Mouse (Mus musculus): ENCODE measurements around the gene Des. TPM values are rescaled to one million over a fixed set of nuclear protein-coding genes. Genes with fewer than 3 reads are reported as not detected.

Gene Des
- polyA plus RNA-seq, 1 experiment from 2014 or later = 43.7 TPM

DNA sequence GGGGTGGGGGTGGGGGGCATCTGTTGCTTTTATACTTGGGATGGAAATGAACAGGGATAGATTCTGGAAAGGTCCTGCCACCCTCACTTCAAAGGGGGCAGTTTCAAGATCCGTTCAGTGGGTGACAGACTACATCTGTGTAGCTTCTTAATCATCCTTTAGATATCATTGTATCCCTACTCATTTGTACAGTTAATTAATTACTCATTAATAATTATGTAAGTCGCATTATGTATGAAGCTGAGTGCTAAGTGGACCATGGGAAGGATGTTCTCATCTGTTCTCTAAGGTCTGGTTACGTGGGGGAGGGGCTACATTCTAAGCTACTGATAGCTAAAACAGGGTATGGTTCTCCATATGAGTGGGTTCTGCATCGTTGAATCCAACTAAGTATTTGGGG, 41.4 kb upstream of the Des start:
- ATAC-seq (ENCODE audit: insufficient number of reproducible peaks, insufficient read depth, low FRiP score, low read depth) = no peak
- Histone ChIP-seq H3K4me1 (ENCODE audit: control insufficient read depth, insufficient read depth, low read length) (peaks cover 7% of the 10 kb centered on the region), H3K9ac (replicated peaks; ENCODE audit: low read depth, low read length) (no peak overlapping the region), H3K4me2 (replicated peaks; ENCODE audit: low read depth, low read length) (no peak overlapping the region), H3K27me3 (ENCODE audit: control insufficient read depth, insufficient read depth, low read length) (no peaks in the 10 kb centered on the region), H3K4me3 (ENCODE audit: low read depth, low read length) (no peak overlapping the region), H3K9me3 (ENCODE audit: control insufficient read depth, low read depth, low read length) (no peaks in the 10 kb centered on the region), H3K27ac (ENCODE audit: low read length) (no peak overlapping the region), H3K36me3 (ENCODE audit: control insufficient read depth, insufficient read depth, low read length) (peaks cover 14% of the 10 kb centered on the region)
- WGBS = 81% methylated on average over 4 of the region's 4 CpGs

DNA sequence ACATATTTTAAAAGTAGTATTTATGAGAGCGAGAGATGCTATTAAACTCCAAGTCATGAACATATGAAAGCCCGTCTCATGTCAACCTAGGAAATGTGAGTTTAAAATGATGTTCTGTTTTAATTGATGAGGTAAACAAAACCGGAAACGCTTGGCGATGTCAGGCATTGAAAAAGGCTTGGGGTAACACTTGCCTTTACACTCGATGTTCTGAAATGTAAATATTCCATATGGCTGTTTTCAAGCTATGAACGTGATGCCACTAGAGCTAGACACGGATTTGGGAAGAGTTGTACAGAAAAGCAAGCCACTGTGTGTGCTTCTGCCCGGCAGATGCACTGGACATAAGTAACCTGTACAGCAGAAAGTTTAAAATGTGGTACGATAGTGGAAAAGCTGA, 41.0 kb upstream of the Des start:
- Histone ChIP-seq H3K36me3 (ENCODE audit: control insufficient read depth, insufficient read depth, low read length) (peaks cover 10% of the 10 kb centered on the region), H3K4me2 (replicated peaks; ENCODE audit: low read depth, low read length) (no peak overlapping the region), H3K9me3 (ENCODE audit: control insufficient read depth, low read depth, low read length) (no peaks in the 10 kb centered on the region), H3K4me3 (ENCODE audit: low read depth, low read length) (no peak overlapping the region), H3K4me1 (ENCODE audit: control insufficient read depth, insufficient read depth, low read length) (peaks cover 7% of the 10 kb centered on the region), H3K27ac (ENCODE audit: low read length) (no peak overlapping the region), H3K27me3 (ENCODE audit: control insufficient read depth, insufficient read depth, low read length) (no peaks in the 10 kb centered on the region), H3K9ac (replicated peaks; ENCODE audit: low read depth, low read length) (no peak overlapping the region)
- WGBS = 73% methylated on average over 10 of the region's 10 CpGs
- ATAC-seq (ENCODE audit: insufficient number of reproducible peaks, insufficient read depth, low FRiP score, low read depth) = no peak

- Histone ChIP-seq H3K4me2 (replicated peaks; ENCODE audit: low read depth, low read length) (no peak overlapping the region), H3K9ac (replicated peaks; ENCODE audit: low read depth, low read length) (no peak overlapping the region), H3K4me1 (ENCODE audit: control insufficient read depth, insufficient read depth, low read length) (no peaks in the 10 kb centered on the region), H3K27me3 (ENCODE audit: control insufficient read depth, insufficient read depth, low read length) (no peaks in the 10 kb centered on the region), H3K4me3 (ENCODE audit: low read depth, low read length) (no peak overlapping the region), H3K36me3 (ENCODE audit: control insufficient read depth, insufficient read depth, low read length) (no peaks in the 10 kb centered on the region), H3K9me3 (ENCODE audit: control insufficient read depth, low read depth, low read length) (peaks cover 4% of the 10 kb centered on the region; the same call in 1 of the 2 replicates), H3K27ac (ENCODE audit: low read length) (no peak overlapping the region)
- ATAC-seq (ENCODE audit: insufficient number of reproducible peaks, insufficient read depth, low FRiP score, low read depth) = no peak
These were observed 32.7 kb upstream of the Des start for GRCm38 (mm10) chr1:75327461-75327860.

- Histone ChIP-seq H3K4me1 (ENCODE audit: control insufficient read depth, insufficient read depth, low read length) (peaks cover 2% of the 10 kb centered on the region; the same call in 1 of the 2 replicates), H3K27ac (ENCODE audit: low read length) (no peak overlapping the region), H3K4me3 (ENCODE audit: low read depth, low read length) (no peak overlapping the region), H3K27me3 (ENCODE audit: control insufficient read depth, insufficient read depth, low read length) (no peaks in the 10 kb centered on the region), H3K4me2 (replicated peaks; ENCODE audit: low read depth, low read length) (no peak overlapping the region), H3K36me3 (ENCODE audit: control insufficient read depth, insufficient read depth, low read length) (no peaks in the 10 kb centered on the region), H3K9me3 (ENCODE audit: control insufficient read depth, low read depth, low read length) (peaks cover 4% of the 10 kb centered on the region; the same call in 1 of the 2 replicates), H3K9ac (replicated peaks; ENCODE audit: low read depth, low read length) (no peak overlapping the region)
- no peak for ATAC-seq (ENCODE audit: insufficient number of reproducible peaks, insufficient read depth, low FRiP score, low read depth)
- 63% methylated on average over 1 of the region's 1 CpGs for WGBS
These were observed 28.9 kb upstream of the Des start for GRCm38 (mm10) chr1:75331271-75331670.

DNA sequence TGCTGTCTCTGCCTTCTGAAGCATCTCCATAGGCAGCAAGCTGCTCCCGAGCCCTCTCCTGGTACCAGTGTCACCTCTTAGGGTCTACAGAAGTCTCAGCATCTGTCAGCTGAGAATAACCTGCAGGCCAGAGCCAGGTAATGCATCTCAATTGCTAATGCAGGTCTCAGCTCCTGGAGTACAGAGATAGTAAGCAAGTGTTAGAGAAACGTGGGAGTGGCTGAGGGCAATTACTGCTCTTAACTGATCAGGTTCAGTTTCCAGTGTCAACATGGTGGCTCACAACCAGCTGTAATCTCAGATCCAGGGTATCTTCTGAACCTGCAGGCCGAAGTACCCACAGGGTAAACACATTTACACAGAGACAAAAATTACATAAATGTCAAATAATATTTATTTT, 23.7 kb upstream of the Des start:
- Histone ChIP-seq H3K27ac (ENCODE audit: low read length) (no peak overlapping the region), H3K36me3 (ENCODE audit: control insufficient read depth, insufficient read depth, low read length) (no peaks in the 10 kb centered on the region)

GRCm38 (mm10) chr1:75337097-75337496, 23.0 kb upstream of the Des start:
- H3K4me3 ChIP-seq (ENCODE audit: low read depth, low read length) = no peak overlapping the region
- H3K27ac ChIP-seq (ENCODE audit: low read length) = no peak overlapping the region
- peaks cover 28% of the 10 kb centered on the region for H3K4me1 ChIP-seq (ENCODE audit: control insufficient read depth, insufficient read depth, low read length)
- H3K9me3 ChIP-seq (ENCODE audit: control insufficient read depth, low read depth, low read length) = no peaks in the 10 kb centered on the region
- no peaks in the 10 kb centered on the region for H3K36me3 ChIP-seq (ENCODE audit: control insufficient read depth, insufficient read depth, low read length)
- no peak overlapping the region for H3K4me2 ChIP-seq (replicated peaks; ENCODE audit: low read depth, low read length)
- H3K9ac ChIP-seq (replicated peaks; ENCODE audit: low read depth, low read length) = no peak overlapping the region
- H3K27me3 ChIP-seq (ENCODE audit: control insufficient read depth, insufficient read depth, low read length) = no peaks in the 10 kb centered on the region
- ATAC-seq (ENCODE audit: insufficient number of reproducible peaks, insufficient read depth, low FRiP score, low read depth) = no peak
- WGBS = 45% methylated on average over 9 of the region's 9 CpGs

More for the DNA sequence above, 23.7 kb upstream of the Des start:
- Histone ChIP-seq H3K4me1 (ENCODE audit: control insufficient read depth, insufficient read depth, low read length) (peaks cover 28% of the 10 kb centered on the region), H3K9me3 (ENCODE audit: control insufficient read depth, low read depth, low read length) (no peaks in the 10 kb centered on the region), H3K4me2 (replicated peaks; ENCODE audit: low read depth, low read length) (no peak overlapping the region), H3K27me3 (ENCODE audit: control insufficient read depth, insufficient read depth, low read length) (no peaks in the 10 kb centered on the region), H3K4me3 (ENCODE audit: low read depth, low read length) (no peak overlapping the region), H3K9ac (replicated peaks; ENCODE audit: low read depth, low read length) (no peak overlapping the region)
- 47% methylated on average over 3 of the region's 3 CpGs for WGBS
- no peak for ATAC-seq (ENCODE audit: insufficient number of reproducible peaks, insufficient read depth, low FRiP score, low read depth)

- Histone ChIP-seq H3K36me3 (ENCODE audit: control insufficient read depth, insufficient read depth, low read length) (no peaks in the 10 kb centered on the region), H3K27me3 (ENCODE audit: control insufficient read depth, insufficient read depth, low read length) (no peaks in the 10 kb centered on the region), H3K4me1 (ENCODE audit: control insufficient read depth, insufficient read depth, low read length) (peaks cover 28% of the 10 kb centered on the region), H3K9ac (replicated peaks; ENCODE audit: low read depth, low read length) (no peak overlapping the region; the same call in 1 of the 2 replicates), H3K9me3 (ENCODE audit: control insufficient read depth, low read depth, low read length) (no peaks in the 10 kb centered on the region), H3K27ac (ENCODE audit: low read length) (peak overlapping the region; percentile 67; the same call in 1 of the 2 replicates), H3K4me2 (replicated peaks; ENCODE audit: low read depth, low read length) (no peak overlapping the region), H3K4me3 (ENCODE audit: low read depth, low read length) (no peak overlapping the region)
- ATAC-seq (ENCODE audit: insufficient number of reproducible peaks, insufficient read depth, low FRiP score, low read depth) = peak; percentile 68; the same call in 1 of the 2 replicates
- WGBS = 7% methylated on average over 11 of the region's 11 CpGs
These were observed 21.9 kb upstream of the Des start for GRCm38 (mm10) chr1:75338091-75338694.

GRCm38 (mm10) chr1:75339337-75339736, 20.8 kb upstream of the Des start:
- H3K27ac ChIP-seq (ENCODE audit: low read length) = no peak overlapping the region

DNA sequence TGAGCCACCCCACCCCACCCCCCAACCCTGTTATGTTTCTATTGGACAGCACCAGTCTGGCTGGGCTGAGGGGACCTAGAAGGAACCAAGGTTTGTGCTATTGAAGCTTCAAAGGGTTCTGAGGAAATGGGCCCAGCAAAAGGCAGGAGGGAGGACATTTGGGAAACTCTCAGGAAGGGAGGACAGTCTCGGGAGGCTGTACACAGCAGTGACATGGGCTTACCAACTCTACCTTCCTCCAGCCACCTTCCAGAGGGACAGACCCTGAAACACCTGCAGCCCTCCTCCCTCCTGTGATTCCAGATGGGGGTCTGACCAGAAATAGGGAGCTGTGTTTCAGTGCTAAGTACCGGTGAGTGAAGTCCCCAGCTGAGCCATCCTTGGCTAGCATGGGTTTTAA, 19.6 kb upstream of the Des start:
- Histone ChIP-seq H3K4me2 (replicated peaks; ENCODE audit: low read depth, low read length) (no peak overlapping the region), H3K4me1 (ENCODE audit: control insufficient read depth, insufficient read depth, low read length) (peaks cover 44% of the 10 kb centered on the region), H3K27ac (ENCODE audit: low read length) (no peak overlapping the region), H3K36me3 (ENCODE audit: control insufficient read depth, insufficient read depth, low read length) (no peaks in the 10 kb centered on the region), H3K4me3 (ENCODE audit: low read depth, low read length) (no peak overlapping the region), H3K27me3 (ENCODE audit: control insufficient read depth, insufficient read depth, low read length) (no peaks in the 10 kb centered on the region), H3K9me3 (ENCODE audit: control insufficient read depth, low read depth, low read length) (no peaks in the 10 kb centered on the region), H3K9ac (replicated peaks; ENCODE audit: low read depth, low read length) (no peak overlapping the region)
- 75% methylated on average over 2 of the region's 2 CpGs for WGBS
- ATAC-seq (ENCODE audit: insufficient number of reproducible peaks, insufficient read depth, low FRiP score, low read depth) = no peak

More at GRCm38 (mm10) chr1:75339337-75339736, 20.8 kb upstream of the Des start:
- Histone ChIP-seq H3K9me3 (ENCODE audit: control insufficient read depth, low read depth, low read length) (no peaks in the 10 kb centered on the region), H3K27me3 (ENCODE audit: control insufficient read depth, insufficient read depth, low read length) (no peaks in the 10 kb centered on the region), H3K9ac (replicated peaks; ENCODE audit: low read depth, low read length) (no peak overlapping the region), H3K4me1 (ENCODE audit: control insufficient read depth, insufficient read depth, low read length) (peaks cover 34% of the 10 kb centered on the region), H3K36me3 (ENCODE audit: control insufficient read depth, insufficient read depth, low read length) (no peaks in the 10 kb centered on the region), H3K4me3 (ENCODE audit: low read depth, low read length) (no peak overlapping the region), H3K4me2 (replicated peaks; ENCODE audit: low read depth, low read length) (no peak overlapping the region)
- ATAC-seq (ENCODE audit: insufficient number of reproducible peaks, insufficient read depth, low FRiP score, low read depth) = no peak
- 28% methylated on average over 9 of the region's 9 CpGs for WGBS
